ENCODE assay signal across 8 mouse cellular contexts in genomic region chr10:42941697-42942221, GRCm38 (mm10).
DNase-seq lines count a peak whose midpoint lies in the region; ATAC-seq and TF ChIP-seq lines count a peak whose summit lies in the region.

No protein-coding gene starts in this region.

- H3K27ac ChIP-seq in CH12.LX (ENCODE audit: insufficient read depth, low read depth), result no peak overlapping the region
- peak overlapping the region; percentile 84; the same call in 1 of the 2 replicates for H3K27ac ChIP-seq in forebrain, embryonic 14.5 days (ENCODE audit: low read depth, low read length)
- no peak overlapping the region for H3K27ac ChIP-seq in lung, postnatal 0 days (ENCODE audit: low read length)

- TF ChIP-seq RAD21 in CH12.LX (IDR thresholded peaks at IDR 0.05; ENCODE audit: low read depth, low read length), result peak; percentile 83

- no peak overlapping the region for H3K4me3 ChIP-seq in CH12.LX (replicated peaks in 1 of 3; ENCODE audit: low read depth in 2 of 3, low read length in 2 of 3, poor library complexity in 1 of 3)
- 0 out of 2 replicates have a peak overlapping the region, but pooled peaks have one; percentile 6 for H3K4me3 ChIP-seq in forebrain, embryonic 14.5 days (ENCODE audit: low read depth, low read length)
- H3K4me3 ChIP-seq in lung, postnatal 0 days (ENCODE audit: low read depth, low read length), result no peak overlapping the region

- dilution Hi-C loops in CH12.LX (cut with MboI; ENCODE audit: extremely low pct_ligation_motif_present, extremely low pct_unique_long_range_greater_than_20kb, low sequenced_read_pairs), result no loop called here

- H3K4me2 ChIP-seq in CH12.LX (ENCODE audit: insufficient read depth, low read depth, poor library complexity, severe bottlenecking), result no peak overlapping the region
- peak overlapping the region; percentile 40 for H3K4me2 ChIP-seq in forebrain, embryonic 14.5 days (ENCODE audit: low read length)
- H3K4me2 ChIP-seq in lung, postnatal 0 days (replicated peaks; ENCODE audit: low read depth, low read length), result no peak overlapping the region

- WGBS in forebrain, embryonic 14.5 days, result 34% methylated on average over 14 of the region's 14 CpGs
- WGBS in large intestine, adult 2 months, result 10% methylated on average over 14 of the region's 14 CpGs
- 58% methylated on average over 14 of the region's 14 CpGs for WGBS in lung, postnatal 0 days

- TF ChIP-seq CTCF in CH12.LX (conservative IDR thresholded peaks at IDR 0.05 in 1 of 2, IDR thresholded peaks at IDR 0.05 in 1 of 2; ENCODE audit: low read depth in 2 of 2, low read length in 2 of 2), result peak in 1 of 2 experiments; percentile 71; a peak in 2 of 4 replicates
- TF ChIP-seq CTCF in lung, postnatal 0 days (IDR thresholded peaks at IDR 0.05), result peak; percentile 66

- H3K36me3 ChIP-seq in CH12.LX (replicated peaks in 1 of 2; ENCODE audit: control insufficient read depth in 1 of 2, insufficient read depth in 1 of 2, low read length in 1 of 2), result no peaks in the 10 kb centered on the region
- no peaks in the 10 kb centered on the region for H3K36me3 ChIP-seq in forebrain, embryonic 14.5 days (ENCODE audit: control insufficient read depth, insufficient read depth, low read length)
- no peaks in the 10 kb centered on the region for H3K36me3 ChIP-seq in lung, postnatal 0 days (ENCODE audit: insufficient read depth, low read length)

- in situ Hi-C loops in CH12.LX (cut with MboI; ENCODE audit: low pct_ligation_motif_present, low pct_unique_long_range_greater_than_20kb, low sequenced_read_pairs), result loop anchor here (25.0 kb wide), 1 partner anchor 229 kb away; no protein-coding TSS in a partner anchor

- no peak overlapping the region for H3K9ac ChIP-seq in CH12.LX (ENCODE audit: insufficient read depth, low read depth)
- peak overlapping the region; percentile 51 for H3K9ac ChIP-seq in forebrain, embryonic 14.5 days (ENCODE audit: low read length)
- H3K9ac ChIP-seq in lung, postnatal 0 days (replicated peaks; ENCODE audit: low read depth), result no peak overlapping the region

- peak; percentile 91 for ATAC-seq in forebrain, embryonic 14.5 days
- no peak for ATAC-seq in lung, postnatal 0 days

- no peaks in the 10 kb centered on the region for H3K9me3 ChIP-seq in CH12.LX (replicated peaks; ENCODE audit: low read length)
- H3K9me3 ChIP-seq in forebrain, embryonic 14.5 days (replicated peaks; ENCODE audit: control insufficient read depth, low read length), result no peaks in the 10 kb centered on the region
- H3K9me3 ChIP-seq in lung, postnatal 0 days (ENCODE audit: low read length), result no peaks in the 10 kb centered on the region

- TF ChIP-seq EP300 in CH12.LX (IDR thresholded peaks at IDR 0.05; ENCODE audit: low read length), result no peak
- TF ChIP-seq EP300 in lung, postnatal 0 days (IDR thresholded peaks at IDR 0.05), result no peak

- peaks cover 0 to 13% of the 10 kb centered on the region in 2 experiments; a peak in 3 of 4 replicates for H3K4me1 ChIP-seq in CH12.LX (ENCODE audit: control insufficient read depth in 1 of 2, insufficient read depth in 2 of 2)
- peaks cover 5% of the 10 kb centered on the region; the same call in 1 of the 2 replicates for H3K4me1 ChIP-seq in forebrain, embryonic 14.5 days (ENCODE audit: control insufficient read depth, insufficient read depth, low read length)
- H3K4me1 ChIP-seq in lung, postnatal 0 days (ENCODE audit: insufficient read depth, low read depth, low read length), result no peaks in the 10 kb centered on the region

- H3K79me2 ChIP-seq in CH12.LX (replicated peaks; ENCODE audit: control insufficient read depth, extremely low read depth, insufficient read depth, poor library complexity, severe bottlenecking), result no peaks in the 10 kb centered on the region

- H3K27me3 ChIP-seq in CH12.LX (replicated peaks), result no peaks in the 10 kb centered on the region
- H3K27me3 ChIP-seq in forebrain, embryonic 14.5 days (replicated peaks; ENCODE audit: control insufficient read depth, insufficient read depth, low read length), result no peaks in the 10 kb centered on the region
- H3K27me3 ChIP-seq in lung, postnatal 0 days (replicated peaks; ENCODE audit: insufficient read depth, low read length), result no peaks in the 10 kb centered on the region

- no peak for TF ChIP-seq POLR2A in CH12.LX (IDR thresholded peaks at IDR 0.05; ENCODE audit: low read depth, low read length)

- DNase-seq in CH12.LX (ENCODE audit: extremely low read depth) (peak; percentile 34), adipocyte (ENCODE audit: low spot score) (peak; percentile 61)
- peak; percentile 84 for DNase-seq in forebrain, embryonic 14.5 days (ENCODE audit: low spot score)
- DNase-seq in heart, postnatal 4 days, result peak; percentile 69
- DNase-seq in large intestine, adult 2 months (ENCODE audit: low read depth, low spot score), result peak; percentile 64
- DNase-seq in lung, postnatal 0 days (ENCODE audit: low spot score), result peak; percentile 63
- DNase-seq in retina, embryonic 14.5 days (ENCODE audit: low spot score), result peak; percentile 49
- no peak for DNase-seq in c-Kit-positive CD71-positive TER-119-positive erythroid progenitor cells, embryonic 14.5 days (ENCODE audit: low spot score)

TF ChIP-seq in CH12.LX, 34 proteins besides CTCF, POLR2A, EP300 and RAD21:
- TF ChIP-seq ZMIZ1 (IDR thresholded peaks at IDR 0.05; ENCODE audit: low read depth, low read length), result no peak
- peak; percentile 76 for TF ChIP-seq SMC3 (IDR thresholded peaks at IDR 0.05; ENCODE audit: low read depth, low read length)
TF ChIP-seq in CH12.LX: peak in this region for 1.
